In the genomic region with DNA sequence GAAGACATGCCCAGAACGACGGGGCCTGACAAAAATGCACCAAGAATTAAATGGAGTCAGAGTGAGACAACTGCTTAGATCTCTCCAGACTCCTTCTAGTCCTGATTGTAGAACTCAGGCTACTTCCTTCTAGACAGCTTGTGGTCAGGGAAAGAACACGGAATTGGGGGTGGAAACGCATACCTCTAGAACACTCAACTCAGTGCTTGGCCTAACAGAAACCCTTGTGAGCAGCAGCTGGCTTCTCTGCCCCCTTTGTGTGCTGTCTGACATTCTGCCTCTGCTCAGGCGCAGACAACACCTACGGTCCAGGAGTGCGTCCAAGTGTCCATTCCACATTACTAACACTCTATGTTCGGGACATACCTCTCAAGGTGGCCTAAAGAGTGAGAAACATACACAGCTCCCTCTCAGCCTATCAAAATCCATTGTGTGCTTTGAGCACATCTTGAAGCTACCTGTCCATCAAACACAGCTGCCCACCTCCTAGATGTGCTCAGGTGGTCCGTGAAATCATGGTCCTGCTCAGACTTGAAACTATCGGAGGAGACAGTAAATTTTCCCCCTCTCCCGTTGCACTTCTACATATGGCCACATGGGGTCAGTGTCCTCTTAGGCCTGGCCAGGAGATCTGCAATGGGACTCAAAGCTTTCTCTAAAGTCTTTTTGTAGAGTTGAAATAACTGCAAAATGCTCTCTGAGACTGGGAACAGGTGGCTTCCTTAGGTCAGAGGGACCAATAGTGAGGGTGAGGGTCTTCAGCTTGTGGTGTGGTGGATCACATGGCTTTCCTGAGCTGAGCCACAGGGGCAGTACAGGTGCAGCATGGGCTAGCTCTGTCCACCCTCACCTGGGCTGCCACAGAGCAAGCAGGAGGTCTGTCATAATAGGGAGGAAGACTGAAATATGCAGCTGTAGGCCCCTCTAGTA, we compare ENCODE assay signal across 8 mouse cellular contexts. TPM values are rescaled to one million over a fixed set of nuclear protein-coding genes. Genes with fewer than 3 reads are reported as not detected.
DNase-seq lines count a peak whose midpoint lies in the region; ATAC-seq and TF ChIP-seq lines count a peak whose summit lies in the region.

No protein-coding gene starts in this region.

- no peak for TF ChIP-seq POLR2A in bone marrow, adult 2 months (IDR thresholded peaks at IDR 0.05; ENCODE audit: borderline replicate concordance, control insufficient read depth, low read depth, low read length)
- no peak for TF ChIP-seq POLR2A in embryonic fibroblast, embryonic 13.5 days (IDR thresholded peaks at IDR 0.05; ENCODE audit: low read depth, low read length)

- no peaks in the 10 kb centered on the region for H3K4me1 ChIP-seq in E14TG2a.4 (replicated peaks; ENCODE audit: low read depth, low read length)
- H3K4me1 ChIP-seq in bone marrow, adult 2 months (ENCODE audit: control insufficient read depth, insufficient read depth, low read length): peaks cover 3% of the 10 kb centered on the region
- H3K4me1 ChIP-seq in embryonic fibroblast, embryonic 13.5 days (ENCODE audit: control insufficient read depth, insufficient read depth, low read length): no peaks in the 10 kb centered on the region
- no peaks in the 10 kb centered on the region for H3K4me1 ChIP-seq in lung, postnatal 0 days (ENCODE audit: insufficient read depth, low read depth, low read length)

- no peaks in the 10 kb centered on the region for H3K36me3 ChIP-seq in E14TG2a.4 (ENCODE audit: insufficient read depth, low read length)
- no peaks in the 10 kb centered on the region for H3K36me3 ChIP-seq in lung, postnatal 0 days (ENCODE audit: insufficient read depth, low read length)

- DNase-seq in heart, postnatal 14 days: peak; percentile 65 to 79
- DNase-seq in layer of hippocampus, adult 9-11 months: peak; percentile 39
- DNase-seq in lung, postnatal 0 days (ENCODE audit: low spot score): peak; percentile 80
- DNase-seq in ovary, postnatal 10 days (ENCODE audit: low spot score): peak; percentile 46
- DNase-seq in thymus, postnatal 0 days (ENCODE audit: low spot score): peak; percentile 67

- H3K4me2 ChIP-seq in lung, postnatal 0 days (replicated peaks; ENCODE audit: low read depth, low read length): peak overlapping the region; percentile 33

- H3K27me3 ChIP-seq in E14TG2a.4 (ENCODE audit: insufficient read depth, low read length): no peaks in the 10 kb centered on the region
- H3K27me3 ChIP-seq in lung, postnatal 0 days (replicated peaks; ENCODE audit: insufficient read depth, low read length): no peaks in the 10 kb centered on the region

- TF ChIP-seq CTCF in E14TG2a.4 (conservative IDR thresholded peaks at IDR 0.05; ENCODE audit: low read length): peak; percentile 99
- TF ChIP-seq CTCF in bone marrow, adult 2 months (IDR thresholded peaks at IDR 0.05; ENCODE audit: control insufficient read depth, insufficient read depth, low read length): peak; percentile 91
- peak; percentile 70; the same call in 1 of the 2 replicates for TF ChIP-seq CTCF in embryonic fibroblast, embryonic 13.5 days (IDR thresholded peaks at IDR 0.05; ENCODE audit: borderline replicate concordance, insufficient read depth, low read length)
- peak; percentile 99 for TF ChIP-seq CTCF in lung, postnatal 0 days (IDR thresholded peaks at IDR 0.05)

- 53% methylated on average over 11 of the region's 11 CpGs for WGBS in bone marrow, adult 2 months
- WGBS in lung, postnatal 0 days: 39% methylated on average over 11 of the region's 11 CpGs

- intact Hi-C loops in heart, postnatal 14 days (cut with DNase I): loop anchor here (1.0 to 10.0 kb wide), 4 partner anchors 145 to 533 kb away; no protein-coding TSS in a partner anchor

- no peak overlapping the region for H3K27ac ChIP-seq in bone marrow, adult 2 months (ENCODE audit: control insufficient read depth, insufficient read depth, low read depth, low read length, poor library complexity)
- H3K27ac ChIP-seq in embryonic fibroblast, embryonic 13.5 days (ENCODE audit: insufficient read depth, low read length): no peak overlapping the region
- H3K27ac ChIP-seq in lung, postnatal 0 days (ENCODE audit: low read length): no peak overlapping the region

- H3K4me3 ChIP-seq in E14TG2a.4 (replicated peaks; ENCODE audit: low read length): no peak overlapping the region
- no peak overlapping the region for H3K4me3 ChIP-seq in bone marrow, adult 2 months (replicated peaks; ENCODE audit: control insufficient read depth, low read depth, low read length)
- no peak overlapping the region for H3K4me3 ChIP-seq in embryonic fibroblast, embryonic 13.5 days (ENCODE audit: insufficient read depth, low read length)
- no peak overlapping the region for H3K4me3 ChIP-seq in lung, postnatal 0 days (ENCODE audit: low read depth, low read length)

- H3K9me3 ChIP-seq in E14TG2a.4 (ENCODE audit: low read length): no peaks in the 10 kb centered on the region
- H3K9me3 ChIP-seq in lung, postnatal 0 days (ENCODE audit: low read length): no peaks in the 10 kb centered on the region

- peak; percentile 81 for ATAC-seq in lung, postnatal 0 days

- TF ChIP-seq EP300 in lung, postnatal 0 days (IDR thresholded peaks at IDR 0.05): 0 out of 2 replicates have a peak, but pooled peaks have one; percentile 35

- no peak overlapping the region for H3K9ac ChIP-seq in lung, postnatal 0 days (replicated peaks; ENCODE audit: low read depth)

RNA-seq across cellular contexts. Expression of gene Fam20b, which starts 22.9 kb away (rescaled TPM):
- polyA plus RNA-seq in bone marrow, adult 2 months (2011; ENCODE audit: insufficient read depth, insufficient read length, low replicate concordance, missing spikeins): 8.6 and 9.4 TPM in 2 replicates
- polyA plus RNA-seq in embryonic fibroblast, embryonic 13.5 days (2011; ENCODE audit: insufficient read length, low read depth, missing spikeins): 39.8 and 40.8 TPM in 2 replicates
- 10 to 100 TPM; 40.2 to 42.5 TPM for total RNA-seq in heart, postnatal 14 days (2021)
- 15.3 and 16.4 TPM in 2 replicates for polyA plus RNA-seq in lung, postnatal 0 days (2015; fragmentation: Nextera tagmentation; extraction: Ambion mirVana)
- polyA plus RNA-seq in thymus, postnatal 0 days (2015; fragmentation: Nextera tagmentation; extraction: Ambion mirVana): 11.8 and 12.3 TPM in 2 replicates
